13 mouse cellular contexts compared by ENCODE assay signal in genomic region chr12:107950667-107951179, GRCm38 (mm10). TPM values are rescaled to one million over a fixed set of nuclear protein-coding genes. Genes with fewer than 3 reads are reported as not detected.
A peak's percentile ranks its signal among the peaks of the same experiment; 100 is the strongest.
DNase-seq lines count a peak whose midpoint lies in the region; ATAC-seq and TF ChIP-seq lines count a peak whose summit lies in the region.
"Had no signal": no experiment of that assay in that cellular context is flagged by ENCODE, and none has a peak within 500 bp of the region (broad histone marks: within the 10 kb centered on the region; RNA-seq: fewer than 3 reads in every experiment).

No protein-coding gene starts in this region.

- POLR2A ChIA-PET in Patski (lab: Charles Lee), result no interaction called here

- no peaks in the 10 kb centered on the region for H3K36me3 ChIP-seq in hindbrain, embryonic 13.5 days
- H3K36me3 ChIP-seq in hindbrain, embryonic 11.5 days (ENCODE audit: control insufficient read depth, insufficient read depth, low read length), result no peaks in the 10 kb centered on the region
- H3K36me3 ChIP-seq in forebrain, embryonic 12.5 days (replicated peaks), result peaks cover 6% of the 10 kb centered on the region; the same call in 1 of the 2 replicates
- H3K36me3 ChIP-seq in midbrain, embryonic 15.5 days (replicated peaks), result no peaks in the 10 kb centered on the region
- H3K36me3 ChIP-seq: neural tube, embryonic 12.5 days had no signal

- CTCF ChIA-PET in Patski (lab: Charles Lee), result no interaction called here

- H3K4me3 ChIP-seq in hindbrain, embryonic 13.5 days, result no peak overlapping the region
- H3K4me3 ChIP-seq in hindbrain, embryonic 11.5 days (ENCODE audit: low read depth, low read length), result no peak overlapping the region
- no peak overlapping the region for H3K4me3 ChIP-seq in forebrain, embryonic 12.5 days (replicated peaks)
- H3K4me3 ChIP-seq in midbrain, embryonic 15.5 days, result no peak overlapping the region
- H3K4me3 ChIP-seq: neural tube, embryonic 12.5 days had no signal

- 0 out of 2 replicates have a peak overlapping the region, but pooled peaks have one; percentile 13 for H3K9ac ChIP-seq in hindbrain, embryonic 13.5 days
- H3K9ac ChIP-seq in hindbrain, embryonic 11.5 days (ENCODE audit: low read depth, low read length), result no peak overlapping the region
- H3K9ac ChIP-seq in forebrain, embryonic 12.5 days, result no peak overlapping the region
- no peak overlapping the region for H3K9ac ChIP-seq in midbrain, embryonic 15.5 days
- H3K9ac ChIP-seq: neural tube, embryonic 12.5 days had no signal

- no peak for ATAC-seq in hindbrain, embryonic 13.5 days (ENCODE audit: low FRiP score)
- ATAC-seq in hindbrain, embryonic 11.5 days (ENCODE audit: low FRiP score), result no peak
- ATAC-seq in Patski, result peak; percentile 71
- ATAC-seq in forebrain, embryonic 12.5 days (ENCODE audit: low FRiP score), result no peak
- no peak for ATAC-seq in midbrain, embryonic 15.5 days (replicated peaks)

- H3K9me3 ChIP-seq in hindbrain, embryonic 13.5 days, result no peaks in the 10 kb centered on the region
- no peaks in the 10 kb centered on the region for H3K9me3 ChIP-seq in hindbrain, embryonic 11.5 days (ENCODE audit: control insufficient read depth, low read length)
- no peaks in the 10 kb centered on the region for H3K9me3 ChIP-seq in forebrain, embryonic 12.5 days
- no peaks in the 10 kb centered on the region for H3K9me3 ChIP-seq in midbrain, embryonic 15.5 days
- H3K9me3 ChIP-seq: neural tube, embryonic 12.5 days had no signal

- 0 out of 2 replicates have a peak overlapping the region, but pooled peaks have one; percentile 6 for H3K4me2 ChIP-seq in hindbrain, embryonic 13.5 days
- no peak overlapping the region for H3K4me2 ChIP-seq in hindbrain, embryonic 11.5 days (replicated peaks; ENCODE audit: low read depth, low read length)
- H3K4me2 ChIP-seq in forebrain, embryonic 12.5 days, result 0 out of 2 replicates have a peak overlapping the region, but pooled peaks have one; percentile 17
- H3K4me2 ChIP-seq in midbrain, embryonic 15.5 days, result no peak overlapping the region
- H3K4me2 ChIP-seq: neural tube, embryonic 12.5 days had no signal

- DNase-seq in hindbrain, embryonic 11.5 days (ENCODE audit: low spot score), result no peak
- peak; percentile 72 for DNase-seq in Patski (ENCODE audit: low read depth, low spot score)
- no peak for DNase-seq in frontal cortex, postnatal 36 days (ENCODE audit: low spot score in 2 of 2)
- no peak for DNase-seq in left cerebral cortex, postnatal 10 days (ENCODE audit: extremely low spot score in 1 of 2, low spot score in 2 of 2)
- no peak for DNase-seq in natural killer cell, adult 2 months (ENCODE audit: low spot score in 2 of 2)
- DNase-seq: adrenal gland, adult 2 months; cerebellum, adult 9-11 months; heart, postnatal 4 days; right cerebral cortex, postnatal 14 days had no signal

- 71% methylated on average over 20 of the region's 20 CpGs for WGBS in hindbrain, embryonic 13.5 days
- 66% methylated on average over 20 of the region's 20 CpGs for WGBS in hindbrain, embryonic 11.5 days
- 63% methylated on average over 20 of the region's 20 CpGs for WGBS in forebrain, embryonic 12.5 days
- WGBS in midbrain, embryonic 15.5 days, result 56% methylated on average over 20 of the region's 20 CpGs

- H3K27ac ChIP-seq in hindbrain, embryonic 13.5 days, result no peak overlapping the region
- H3K27ac ChIP-seq in hindbrain, embryonic 11.5 days (ENCODE audit: low read depth, low read length), result no peak overlapping the region
- peak overlapping the region; percentile 42; the same call in 1 of the 2 replicates for H3K27ac ChIP-seq in forebrain, embryonic 12.5 days
- 0 out of 2 replicates have a peak overlapping the region, but pooled peaks have one; percentile 30 for H3K27ac ChIP-seq in midbrain, embryonic 15.5 days
- H3K27ac ChIP-seq: neural tube, embryonic 12.5 days had no signal

- no peaks in the 10 kb centered on the region for H3K27me3 ChIP-seq in hindbrain, embryonic 13.5 days
- no peaks in the 10 kb centered on the region for H3K27me3 ChIP-seq in hindbrain, embryonic 11.5 days (ENCODE audit: control insufficient read depth, insufficient read depth, low read length)
- no peaks in the 10 kb centered on the region for H3K27me3 ChIP-seq in Patski
- H3K27me3 ChIP-seq in forebrain, embryonic 12.5 days, result no peaks in the 10 kb centered on the region
- H3K27me3 ChIP-seq in midbrain, embryonic 15.5 days (replicated peaks), result no peaks in the 10 kb centered on the region
- H3K27me3 ChIP-seq: neural tube, embryonic 12.5 days had no signal

- intact Hi-C loops in left cerebral cortex, postnatal 10 days (cut with DNase I), result no loop called here

- TF ChIP-seq CTCF in Patski (IDR thresholded peaks at IDR 0.05), result no peak

- in situ Hi-C loops in Patski (cut with MboI; ENCODE audit: low pct_unique_long_range_greater_than_20kb), result no loop called here

- peaks cover 77% of the 10 kb centered on the region for H3K4me1 ChIP-seq in hindbrain, embryonic 13.5 days (replicated peaks)
- H3K4me1 ChIP-seq in hindbrain, embryonic 11.5 days (replicated peaks; ENCODE audit: control insufficient read depth, insufficient read depth, low read length), result no peaks in the 10 kb centered on the region; the same call in 1 of the 2 replicates
- peaks cover 63% of the 10 kb centered on the region for H3K4me1 ChIP-seq in forebrain, embryonic 12.5 days
- H3K4me1 ChIP-seq in midbrain, embryonic 15.5 days, result peaks cover 46% of the 10 kb centered on the region

RNA-seq across cellular contexts. Expression of gene Bcl11b, which starts 52.7 kb away (rescaled TPM):
- 27.0 and 31.0 TPM in 2 replicates for polyA plus RNA-seq in hindbrain, embryonic 13.5 days (2015; fragmentation: Nextera tagmentation; extraction: Ambion mirVana)
- polyA plus RNA-seq in hindbrain, embryonic 11.5 days (2014; fragmentation: Nextera tagmentation; extraction: Ambion mirVana), result 6.8 and 8.4 TPM in 2 replicates
- polyA plus RNA-seq in Patski (2021), result 0.06 TPM
- 46.0 and 54.4 TPM in 2 replicates for polyA plus RNA-seq in forebrain, embryonic 12.5 days (2016; fragmentation: Nextera tagmentation; extraction: Ambion mirVana)
- polyA plus RNA-seq in midbrain, embryonic 15.5 days (2015; fragmentation: Nextera tagmentation; extraction: Ambion mirVana), result 33.7 and 37.6 TPM in 2 replicates
- total RNA-seq in left cerebral cortex, postnatal 10 days (2021), result 10 to 100 TPM; 66.1 to 75.1 TPM

Comparison
In these comparisons a context has a peak if more than half of its experiments do, and no peak if none do; other contexts are left out.
1. H3K4me2 ChIP-seq: peak in hindbrain, embryonic 13.5 days (single experiment) and forebrain, embryonic 12.5 days (single experiment); none in hindbrain, embryonic 11.5 days (single experiment) and midbrain, embryonic 15.5 days (single experiment).
2. H3K27ac ChIP-seq: peak in forebrain, embryonic 12.5 days (single experiment) and midbrain, embryonic 15.5 days (single experiment); none in hindbrain, embryonic 13.5 days (single experiment) and hindbrain, embryonic 11.5 days (single experiment).